Mouse (Mus musculus) neutrophil, adult 83 days (primary cell): ENCODE results near the gene Gm8232. TPM values are rescaled to one million over a fixed set of nuclear protein-coding genes. Genes with fewer than 3 reads are reported as not detected.

Experiments
- total RNA-seq, 2 experiments: library from RNA; stranded (reverse); gene quantifications; one replicate each; pipeline ENCODE4 v1.2.4; 2023

Gene Gm8232
- not detected for total RNA-seq

GRCm38 (mm10) chr14:44433335-44433734 is at the start of gene Gm8232:
TSS of gene Gm8232 (plus strand) at chr14:44433635.

GRCm38 (mm10) chr14:44410588-44410987 is 22.8 kb upstream of the Gm8232 start, which contains the start of gene Gm3371:
TSS of gene Gm3371 (minus strand) at chr14:44410688.

Other genes starting within 250 kb of the Gm8232 start
- not detected for gene Gm8212, start 236.0 kb upstream of the Gm8232 start, total RNA-seq
- not detected for gene 4930503E14Rik, start 220.4 kb upstream of the Gm8232 start, total RNA-seq
- gene Gm8220, start 148.1 kb upstream of the Gm8232 start, total RNA-seq = not detected
- not detected for gene Gm5930, start 95.1 kb upstream of the Gm8232 start, total RNA-seq
- not detected for gene Gm8229, start 68.3 kb upstream of the Gm8232 start, total RNA-seq
- gene Gm3371, start 22.9 kb upstream of the Gm8232 start, total RNA-seq = not detected
- gene BC061237, start 58.8 kb downstream of the Gm8232 start, total RNA-seq = not detected
- gene Gm17093, start 84.6 kb downstream of the Gm8232 start, total RNA-seq = not detected
- not detected for gene Gm8247, start 149.5 kb downstream of the Gm8232 start, total RNA-seq
- not detected for gene Gm5624, start 194.3 kb downstream of the Gm8232 start, total RNA-seq